Mouse (Mus musculus) neural tube, embryonic 15.5 days (tissue): Measurements from ENCODE around the gene Glb1l. TPM values are rescaled to one million over a fixed set of nuclear protein-coding genes. Genes with fewer than 3 reads are reported as not detected.

Experiments used
- ATAC-seq: fragments of 200-750 bp; cut with Nextera tagmentation; 2 replicates; pipeline ENCODE4 v1.8.0; 2017; ENCODE audit warnings: mild to moderate bottlenecking, moderate TSS enrichment, moderate library complexity; ENCODE audit not compliant: low FRiP score
- H3K27ac ChIP-seq: fragments of 300-500 bp; sonication (generic); replicated peaks from 2 replicates; pipeline ENCODE4 v1.5.1; 2015; ENCODE audit warnings: mild to moderate bottlenecking, inconsistent platforms
- H3K27me3 ChIP-seq: fragments of 300-500 bp; sonication (generic); replicated peaks from 2 replicates; pipeline ENCODE4 v1.6.1; 2015; ENCODE audit warnings: inconsistent platforms
- H3K36me3 ChIP-seq: fragments of 300-500 bp; sonication (generic); 2 replicates; pipeline ENCODE4 v1.6.1; 2015; ENCODE audit warnings: inconsistent platforms
- H3K4me1 ChIP-seq: fragments of 300-500 bp; sonication (generic); 2 replicates; pipeline ENCODE4 v1.6.1; 2015; ENCODE audit warnings: inconsistent platforms
- H3K4me2 ChIP-seq: fragments of 300-500 bp; sonication (generic); 2 replicates; pipeline ENCODE4 v1.6.1; 2015; ENCODE audit warnings: inconsistent platforms, mild to moderate bottlenecking, moderate library complexity
- H3K4me3 ChIP-seq: fragments of 300-500 bp; sonication (generic); replicated peaks from 2 replicates; pipeline ENCODE4 v1.5.1; 2015; ENCODE audit warnings: mild to moderate bottlenecking, inconsistent platforms
- H3K9ac ChIP-seq: fragments of 300-500 bp; sonication (generic); replicated peaks from 2 replicates; pipeline ENCODE4 v1.6.1; 2015; ENCODE audit warnings: mild to moderate bottlenecking, inconsistent platforms
- H3K9me3 ChIP-seq: fragments of 300-500 bp; sonication (generic); replicated peaks from 2 replicates; pipeline ENCODE4 v1.6.1; 2016; ENCODE audit warnings: inconsistent platforms
- WGBS: fragments of 180-500 bp; shearing (Covaris S2); methylation state at CpG from one replicate; pipeline ENCODE4 v1.1.7; 2015; ENCODE audit warnings: mixed read lengths; 5-methylcytosine and 5-hydroxymethylcytosine counted together
- polyA plus RNA-seq: library from polyadenylated mRNA; unstranded; fragments of >200 nt; fragmentation: Nextera tagmentation; extraction: Ambion mirVana; gene quantifications from 2 replicates; pipeline ENCODE4 v1.2.1, GENCODE M21; 2015

Glb1l gene
- polyA plus RNA-seq, 1 experiment from 2014 or later = 16.2 TPM

GRCm38 (mm10) chr1:75230335-75230994 is 19.9 kb upstream of the Glb1l start:
- Histone ChIP-seq H3K9ac (no peak overlapping the region), H3K4me3 (no peak overlapping the region), H3K4me2 (no peak overlapping the region), H3K27me3 (peaks cover 10% of the 10 kb centered on the region; the same call in 1 of the 2 replicates), H3K27ac (no peak overlapping the region), H3K9me3 (no peaks in the 10 kb centered on the region), H3K4me1 (peaks cover 10% of the 10 kb centered on the region), H3K36me3 (no peaks in the 10 kb centered on the region)
- ATAC-seq = no peak
- WGBS = 82% methylated on average over 7 of the region's 7 CpGs

- Histone ChIP-seq H3K36me3 (no peaks in the 10 kb centered on the region), H3K4me1 (no peaks in the 10 kb centered on the region), H3K4me3 (no peak overlapping the region), H3K9me3 (no peaks in the 10 kb centered on the region), H3K9ac (no peak overlapping the region), H3K27me3 (peaks cover 10% of the 10 kb centered on the region; the same call in 1 of the 2 replicates), H3K4me2 (no peak overlapping the region), H3K27ac (no peak overlapping the region)
- WGBS = 78% methylated on average over 4 of the region's 4 CpGs
- no peak for ATAC-seq
Observed at GRCm38 (mm10) chr1:75229158-75229557, 18.5 kb upstream of the Glb1l start.

GRCm38 (mm10) chr1:75227653-75228052 is 17.0 kb upstream of the Glb1l start:
- Histone ChIP-seq H3K36me3 (no peaks in the 10 kb centered on the region), H3K9ac (no peak overlapping the region), H3K4me1 (no peaks in the 10 kb centered on the region), H3K4me2 (no peak overlapping the region), H3K27ac (no peak overlapping the region), H3K9me3 (no peaks in the 10 kb centered on the region), H3K27me3 (peaks cover 19% of the 10 kb centered on the region), H3K4me3 (no peak overlapping the region)
- WGBS = 79% methylated on average over 1 of the region's 1 CpGs
- no peak for ATAC-seq

- H3K4me3 ChIP-seq = no peak overlapping the region
- no peaks in the 10 kb centered on the region for H3K4me1 ChIP-seq
- ATAC-seq = no peak
- H3K9ac ChIP-seq = no peak overlapping the region
- no peak overlapping the region for H3K4me2 ChIP-seq
- 83% methylated on average over 2 of the region's 2 CpGs for WGBS
- no peak overlapping the region for H3K27ac ChIP-seq
- H3K36me3 ChIP-seq = no peaks in the 10 kb centered on the region
- peaks cover 34% of the 10 kb centered on the region for H3K27me3 ChIP-seq
- no peaks in the 10 kb centered on the region for H3K9me3 ChIP-seq
Observed at GRCm38 (mm10) chr1:75226138-75226537, 15.5 kb upstream of the Glb1l start.

- H3K4me2 ChIP-seq = no peak overlapping the region
- H3K4me1 ChIP-seq = no peaks in the 10 kb centered on the region
- H3K36me3 ChIP-seq = no peaks in the 10 kb centered on the region
- peaks cover 38% of the 10 kb centered on the region for H3K27me3 ChIP-seq
- no peak for ATAC-seq
- no peak overlapping the region for H3K27ac ChIP-seq
- H3K9me3 ChIP-seq = no peaks in the 10 kb centered on the region
- WGBS = 69% methylated on average over 3 of the region's 3 CpGs
- H3K4me3 ChIP-seq = no peak overlapping the region
- no peak overlapping the region for H3K9ac ChIP-seq
Observed at GRCm38 (mm10) chr1:75225473-75225872, 14.9 kb upstream of the Glb1l start.

- peaks cover 13% of the 10 kb centered on the region for H3K4me1 ChIP-seq
- peaks cover 51% of the 10 kb centered on the region for H3K27me3 ChIP-seq
- H3K4me3 ChIP-seq = no peak overlapping the region
- no peak overlapping the region for H3K4me2 ChIP-seq
- no peaks in the 10 kb centered on the region for H3K36me3 ChIP-seq
- ATAC-seq = no peak
- 77% methylated on average over 6 of the region's 6 CpGs for WGBS
- no peaks in the 10 kb centered on the region for H3K9me3 ChIP-seq
- H3K9ac ChIP-seq = no peak overlapping the region
- no peak overlapping the region for H3K27ac ChIP-seq
Observed at GRCm38 (mm10) chr1:75223532-75223931, 12.9 kb upstream of the Glb1l start.

- Histone ChIP-seq H3K4me1 (peaks cover 19% of the 10 kb centered on the region), H3K36me3 (no peaks in the 10 kb centered on the region), H3K9me3 (no peaks in the 10 kb centered on the region), H3K4me2 (no peak overlapping the region), H3K9ac (no peak overlapping the region), H3K4me3 (no peak overlapping the region), H3K27me3 (peaks cover 57% of the 10 kb centered on the region), H3K27ac (no peak overlapping the region)
- WGBS = 75% methylated on average over 6 of the region's 6 CpGs
- no peak for ATAC-seq
Observed at GRCm38 (mm10) chr1:75222926-75223325, 12.3 kb upstream of the Glb1l start.

- Histone ChIP-seq H3K27ac (no peak overlapping the region), H3K36me3 (no peaks in the 10 kb centered on the region), H3K9ac (no peak overlapping the region), H3K4me3 (no peak overlapping the region), H3K4me1 (peaks cover 20% of the 10 kb centered on the region), H3K9me3 (no peaks in the 10 kb centered on the region), H3K27me3 (peaks cover 67% of the 10 kb centered on the region), H3K4me2 (no peak overlapping the region)
- no peak for ATAC-seq
- WGBS = 77% methylated on average over 3 of the region's 3 CpGs
Observed at GRCm38 (mm10) chr1:75221538-75221937, 10.9 kb upstream of the Glb1l start.

- peaks cover 79% of the 10 kb centered on the region for H3K27me3 ChIP-seq
- peak; percentile 71 for ATAC-seq
Observed at GRCm38 (mm10) chr1:75219531-75219930, 8.9 kb upstream of the Glb1l start, which contains the start of gene Tuba4a. TSS of gene Tuba4a (minus strand) at chr1:75219865.

GRCm38 (mm10) chr1:75219078-75219477 is 8.5 kb upstream of the Glb1l start:
- Histone ChIP-seq H3K36me3 (peaks cover 11% of the 10 kb centered on the region), H3K9me3 (no peaks in the 10 kb centered on the region), H3K27me3 (peaks cover 79% of the 10 kb centered on the region), H3K4me3 (peak overlapping the region; percentile 55), H3K4me1 (peaks cover 22% of the 10 kb centered on the region), H3K4me2 (peak overlapping the region; percentile 97), H3K27ac (no peak overlapping the region), H3K9ac (peak overlapping the region; percentile 56)
- ATAC-seq = peak; percentile 91
- WGBS = 0% methylated on average over 24 of the region's 24 CpGs

More at GRCm38 (mm10) chr1:75219531-75219930, 8.9 kb upstream of the Glb1l start, which contains the start of gene Tuba4a:
- 0% methylated on average over 34 of the region's 34 CpGs for WGBS
- H3K9me3 ChIP-seq = no peaks in the 10 kb centered on the region
- H3K4me2 ChIP-seq = peak within 1 kb of the TSS; percentile 97
- no peak within 1 kb of the TSS for H3K27ac ChIP-seq
- peaks cover 7% of the 10 kb centered on the region for H3K36me3 ChIP-seq
- peaks cover 20% of the 10 kb centered on the region for H3K4me1 ChIP-seq
- H3K4me3 ChIP-seq = peak within 1 kb of the TSS; percentile 55
- H3K9ac ChIP-seq = peak within 1 kb of the TSS; percentile 56

GRCm38 (mm10) chr1:75218227-75219001 is 7.8 kb upstream of the Glb1l start:
- WGBS = 2% methylated on average over 38 of the region's 38 CpGs
- H3K9ac ChIP-seq = peak overlapping the region; percentile 56
- H3K27me3 ChIP-seq = peaks cover 76% of the 10 kb centered on the region
- no peak overlapping the region for H3K27ac ChIP-seq
- no peaks in the 10 kb centered on the region for H3K9me3 ChIP-seq
- peak overlapping the region; percentile 55 for H3K4me3 ChIP-seq
- H3K4me2 ChIP-seq = peak overlapping the region; percentile 97
- peaks cover 25% of the 10 kb centered on the region for H3K4me1 ChIP-seq
- peaks cover 18% of the 10 kb centered on the region for H3K36me3 ChIP-seq
- peak; percentile 43 for ATAC-seq

- peaks cover 29% of the 10 kb centered on the region for H3K4me1 ChIP-seq
- H3K4me2 ChIP-seq = peak overlapping the region; percentile 97
- peaks cover 21% of the 10 kb centered on the region for H3K36me3 ChIP-seq
- no peak overlapping the region for H3K27ac ChIP-seq
- H3K9me3 ChIP-seq = no peaks in the 10 kb centered on the region
- peak overlapping the region; percentile 55 for H3K4me3 ChIP-seq
- no peak for ATAC-seq
- 1% methylated on average over 6 of the region's 6 CpGs for WGBS
- H3K9ac ChIP-seq = 0 out of 2 replicates have a peak overlapping the region, but pooled peaks have one; percentile 56
- peaks cover 71% of the 10 kb centered on the region for H3K27me3 ChIP-seq
Observed at GRCm38 (mm10) chr1:75217893-75218226, 7.2 kb upstream of the Glb1l start.
